Mouse (Mus musculus) ES-CJ7 (cell line): ENCODE measurements around the gene Zfp9.
A peak's percentile ranks its signal among the peaks of the same experiment; 100 is the strongest.

Experiments
- DNase-seq: peaks from one replicate; pipeline ENCODE4 v3.0.0; 2011; ENCODE audit warnings: low read depth, low spot score

Gene Zfp9

GRCm38 (mm10) chr6:118478957-118479708 lies at the start of gene Zfp9:
Gene Zfp9, minus strand, starts transcription at chr6:118479320.
- peak; percentile 76 for DNase-seq

GRCm38 (mm10) chr6:118520668-118521067 lies 41.5 kb upstream of the Zfp9 start:
- DNase-seq, result no peak

GRCm38 (mm10) chr6:118513335-118514012 lies 34.4 kb upstream of the Zfp9 start:
- DNase-seq, result no peak

GRCm38 (mm10) chr6:118499010-118499409 lies 19.9 kb upstream of the Zfp9 start:
- no peak for DNase-seq

GRCm38 (mm10) chr6:118482125-118482524 lies 3.0 kb upstream of the Zfp9 start:
- no peak for DNase-seq

GRCm38 (mm10) chr6:118477875-118478785 lies 990 bp downstream of the Zfp9 start:
- no peak for DNase-seq

GRCm38 (mm10) chr6:118462069-118462705 lies 16.9 kb downstream of the Zfp9 start:
- DNase-seq, result no peak

GRCm38 (mm10) chr6:118457726-118458125 lies 21.4 kb downstream of the Zfp9 start:
- no peak for DNase-seq

GRCm38 (mm10) chr6:118455042-118455631 lies 24.0 kb downstream of the Zfp9 start, which contains the start of gene Zfp248:
Gene Zfp248, minus strand, starts transcription at chr6:118455528.
- DNase-seq, result peak; percentile 85

- no peak for DNase-seq
These were observed 24.7 kb downstream of the Zfp9 start for GRCm38 (mm10) chr6:118454452-118454851.

- no peak for DNase-seq
These were observed 47.6 kb downstream of the Zfp9 start for GRCm38 (mm10) chr6:118431502-118431901.

- no peak for DNase-seq
These were observed 52.5 kb downstream of the Zfp9 start for GRCm38 (mm10) chr6:118426666-118427065.

- peak; percentile 99 for DNase-seq
These were observed 59.8 kb downstream of the Zfp9 start, which contains the start of gene Bms1 for GRCm38 (mm10) chr6:118419050-118419920. Gene Bms1, minus strand, starts transcription at chr6:118419474.
